Mouse (Mus musculus): ENCODE results near the gene Slc39a9. TPM values are rescaled to one million over a fixed set of nuclear protein-coding genes. Genes with fewer than 3 reads are reported as not detected.

The Slc39a9 gene
- polyA plus RNA-seq, 1 experiment from 2014 or later = 25.7 TPM

- Histone ChIP-seq H3K9ac (no peak overlapping the region), H3K36me3 (no peaks in the 10 kb centered on the region), H3K27me3 (no peaks in the 10 kb centered on the region), H3K4me2 (no peak overlapping the region), H3K9me3 (no peaks in the 10 kb centered on the region), H3K27ac (replicated peaks) (no peak overlapping the region), H3K4me3 (no peak overlapping the region), H3K4me1 (replicated peaks) (no peaks in the 10 kb centered on the region)
- 60% methylated on average over 2 of the region's 2 CpGs for WGBS
- no peak for ATAC-seq (ENCODE audit: low FRiP score, low read depth)
Measured at GRCm38 (mm10) chr12:80728814-80729213, 85.1 kb downstream of the Slc39a9 start.

GRCm38 (mm10) chr12:80729758-80730530 is 86.3 kb downstream of the Slc39a9 start:
- Histone ChIP-seq H3K4me1 (replicated peaks) (no peaks in the 10 kb centered on the region), H3K4me2 (no peak overlapping the region), H3K9ac (no peak overlapping the region), H3K9me3 (no peaks in the 10 kb centered on the region), H3K36me3 (no peaks in the 10 kb centered on the region), H3K4me3 (no peak overlapping the region), H3K27ac (replicated peaks) (no peak overlapping the region), H3K27me3 (no peaks in the 10 kb centered on the region)
- ATAC-seq (ENCODE audit: low FRiP score, low read depth) = peak; percentile 12; the same call in 1 of the 2 replicates
- WGBS = 87% methylated on average over 12 of the region's 12 CpGs

- Histone ChIP-seq H3K4me3 (no peak overlapping the region), H3K9ac (no peak overlapping the region), H3K27ac (replicated peaks) (0 out of 2 replicates have a peak overlapping the region, but pooled peaks have one; percentile 17), H3K9me3 (no peaks in the 10 kb centered on the region), H3K27me3 (no peaks in the 10 kb centered on the region), H3K36me3 (no peaks in the 10 kb centered on the region), H3K4me2 (0 out of 2 replicates have a peak overlapping the region, but pooled peaks have one; percentile 25), H3K4me1 (replicated peaks) (0 out of 2 replicates have a peak, but pooled peaks cover under 1% of the 10 kb centered on the region)
- WGBS = 5% methylated on average over 9 of the region's 9 CpGs
- ATAC-seq (ENCODE audit: low FRiP score, low read depth) = peak; percentile 91
Measured at GRCm38 (mm10) chr12:80730567-80730966, 86.9 kb downstream of the Slc39a9 start.

Other genes starting within 250 kb of the Slc39a9 start
- gene Dcaf5, start 207.3 kb upstream of the Slc39a9 start, polyA plus RNA-seq (2015; fragmentation: Nextera tagmentation; extraction: Ambion mirVana) = 21.9 and 23.3 TPM in 2 replicates
- 51.5 and 53.7 TPM in 2 replicates for gene Exd2, start 180.8 kb upstream of the Slc39a9 start, polyA plus RNA-seq (2015; fragmentation: Nextera tagmentation; extraction: Ambion mirVana)
- 31.3 and 34.1 TPM in 2 replicates for gene Galnt16, start 125.6 kb upstream of the Slc39a9 start, polyA plus RNA-seq (2015; fragmentation: Nextera tagmentation; extraction: Ambion mirVana)
- 270 and 289 TPM in 2 replicates for gene Erh, start 458 bp downstream of the Slc39a9 start, polyA plus RNA-seq (2015; fragmentation: Nextera tagmentation; extraction: Ambion mirVana)
- 6.4 and 6.5 TPM in 2 replicates for gene Plekhd1, start 48.7 kb downstream of the Slc39a9 start, polyA plus RNA-seq (2015; fragmentation: Nextera tagmentation; extraction: Ambion mirVana)
- 4.0 and 4.4 TPM in 2 replicates for gene Ccdc177, start 116.8 kb downstream of the Slc39a9 start, polyA plus RNA-seq (2015; fragmentation: Nextera tagmentation; extraction: Ambion mirVana)
- gene Susd6, start 146.6 kb downstream of the Slc39a9 start, polyA plus RNA-seq (2015; fragmentation: Nextera tagmentation; extraction: Ambion mirVana) = 12.6 and 13.1 TPM in 2 replicates

All from hindbrain, embryonic 15.5 days (tissue).